Mouse (Mus musculus): ENCODE data around the gene 1700025G04Rik. TPM values are rescaled to one million over a fixed set of nuclear protein-coding genes. Genes with fewer than 3 reads are reported as not detected.

1700025G04Rik gene
- total RNA-seq, 2 experiments from 2014 or later: 71.8 to 76.8 TPM

- DNase-seq (ENCODE audit: extremely low spot score in 1 of 2, low spot score in 1 of 2): no peak
Measured at GRCm38 (mm10) chr1:151999424-151999842, 90.5 kb downstream of the 1700025G04Rik start.

- no peak for DNase-seq (ENCODE audit: extremely low spot score in 1 of 2, low spot score in 1 of 2)
Measured at GRCm38 (mm10) chr1:151998721-151999206, 91.2 kb downstream of the 1700025G04Rik start.

DNA sequence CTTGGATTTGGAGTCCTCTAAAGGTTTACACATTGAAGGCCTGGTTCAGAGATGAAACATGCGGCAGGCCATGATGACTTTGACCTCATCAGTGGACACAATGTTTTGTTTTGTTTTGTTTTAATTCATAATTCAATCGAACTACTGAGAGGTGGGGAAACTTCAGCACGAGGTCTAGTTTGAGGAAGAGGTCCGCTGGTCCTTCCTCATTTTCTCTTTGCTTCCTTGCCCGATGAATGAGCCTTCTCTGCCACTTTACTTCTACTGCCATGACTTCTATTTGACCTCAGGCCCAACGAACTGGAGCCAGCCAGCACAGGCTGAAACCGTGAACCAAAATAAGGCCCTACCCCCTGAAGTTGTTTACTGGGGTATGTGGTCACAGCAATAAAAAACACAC is 92.3 kb downstream of the 1700025G04Rik start:
- no peak for DNase-seq (ENCODE audit: extremely low spot score in 1 of 2, low spot score in 1 of 2)

- no peak for DNase-seq (ENCODE audit: extremely low spot score in 1 of 2, low spot score in 1 of 2)
Measured at GRCm38 (mm10) chr1:151995948-151996697, 93.8 kb downstream of the 1700025G04Rik start.

- no peak for DNase-seq (ENCODE audit: extremely low spot score in 1 of 2, low spot score in 1 of 2)
Measured at GRCm38 (mm10) chr1:151994271-151994670, 95.7 kb downstream of the 1700025G04Rik start.

DNA sequence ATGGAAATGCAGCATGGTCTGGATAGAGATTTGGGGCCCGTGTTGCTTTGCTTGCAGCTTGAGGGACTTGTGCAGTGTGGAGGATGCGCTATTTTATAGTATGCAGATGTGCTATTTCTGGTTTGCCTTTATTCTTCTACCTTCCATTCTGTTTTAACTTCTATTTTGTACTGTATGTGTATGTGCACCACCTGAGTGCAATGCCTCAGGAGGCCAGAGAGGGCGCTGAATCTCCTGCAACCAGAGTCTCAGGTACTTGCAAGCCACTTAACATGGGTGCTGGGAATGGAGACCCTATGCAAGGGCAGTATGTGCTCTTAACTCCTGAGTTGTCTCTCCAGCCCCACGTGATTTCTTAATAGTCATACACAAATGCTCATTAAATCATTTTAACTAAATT is 98.4 kb downstream of the 1700025G04Rik start:
- no peak for DNase-seq (ENCODE audit: extremely low spot score in 1 of 2, low spot score in 1 of 2)

- no peak for DNase-seq (ENCODE audit: extremely low spot score in 1 of 2, low spot score in 1 of 2)
Measured at GRCm38 (mm10) chr1:151990615-151991014, 99.3 kb downstream of the 1700025G04Rik start.

- DNase-seq (ENCODE audit: extremely low spot score in 1 of 2, low spot score in 1 of 2): no peak
Measured at GRCm38 (mm10) chr1:151988713-151989112, 101.2 kb downstream of the 1700025G04Rik start.

DNA sequence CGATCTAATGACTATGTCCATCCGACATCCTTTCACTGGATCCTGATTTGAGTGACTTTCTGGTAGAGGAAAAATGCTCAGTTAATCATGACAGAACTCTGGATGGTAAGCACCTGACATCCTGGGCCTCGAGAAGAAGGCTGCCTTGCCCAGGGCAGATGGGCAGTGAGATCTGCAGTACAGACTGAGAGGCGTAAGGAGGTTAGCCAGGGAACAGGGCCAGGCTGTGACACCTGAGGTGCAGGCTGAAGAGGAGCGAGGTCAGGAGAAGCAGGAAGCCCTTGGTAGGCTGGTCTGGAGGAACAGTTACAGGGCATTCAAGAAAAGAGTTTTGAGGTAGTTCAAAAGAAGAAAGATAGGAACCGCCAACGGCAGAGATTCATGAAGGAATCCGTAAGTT is 101.9 kb downstream of the 1700025G04Rik start:
- no peak for DNase-seq (ENCODE audit: extremely low spot score in 1 of 2, low spot score in 1 of 2)

DNA sequence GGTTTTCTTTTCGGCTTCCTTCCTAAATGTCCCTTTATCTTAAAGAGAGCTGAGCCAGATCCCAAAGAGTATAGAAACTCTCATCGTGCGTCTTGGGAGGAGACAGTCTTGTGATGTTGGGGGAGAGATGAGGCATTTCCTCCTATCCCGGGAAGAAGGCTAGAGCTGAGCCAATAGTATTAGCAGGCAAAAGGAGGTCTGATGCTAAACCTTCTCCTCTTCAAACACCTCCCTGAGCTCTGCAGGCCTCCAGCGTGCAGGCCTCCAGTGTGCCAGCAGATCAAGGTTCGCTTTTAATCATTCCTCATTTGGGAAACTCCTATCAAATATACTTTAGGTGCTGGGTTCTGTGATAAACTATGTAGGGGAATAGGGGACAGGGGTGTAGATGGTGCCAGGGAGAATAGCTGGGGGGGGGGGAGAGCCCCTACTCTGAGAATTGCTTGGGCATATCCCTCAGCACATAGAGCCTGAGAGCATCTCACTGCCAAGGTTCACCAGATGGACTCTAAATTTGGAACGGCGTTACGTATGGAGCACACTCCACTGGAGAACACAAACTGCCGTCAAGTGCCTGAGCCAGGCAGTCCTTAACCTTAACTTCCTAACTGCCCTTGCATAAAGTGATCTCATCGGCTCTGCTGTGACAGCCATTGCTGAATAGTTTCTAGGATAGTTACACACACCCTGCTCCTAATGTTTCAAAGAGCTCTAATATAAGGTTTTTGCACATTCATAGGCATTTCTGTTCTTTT is 103.7 kb downstream of the 1700025G04Rik start:
- no peak for DNase-seq (ENCODE audit: extremely low spot score in 1 of 2, low spot score in 1 of 2)

GRCm38 (mm10) chr1:151985056-151985455 is 104.9 kb downstream of the 1700025G04Rik start:
- no peak for DNase-seq (ENCODE audit: extremely low spot score in 1 of 2, low spot score in 1 of 2)

GRCm38 (mm10) chr1:151983991-151984390 is 105.9 kb downstream of the 1700025G04Rik start:
- no peak for DNase-seq (ENCODE audit: extremely low spot score in 1 of 2, low spot score in 1 of 2)

GRCm38 (mm10) chr1:151980498-151980897 is 109.4 kb downstream of the 1700025G04Rik start:
- no peak for DNase-seq (ENCODE audit: extremely low spot score in 1 of 2, low spot score in 1 of 2)

GRCm38 (mm10) chr1:151979803-151980456 is 110.0 kb downstream of the 1700025G04Rik start:
- no peak for DNase-seq (ENCODE audit: extremely low spot score in 1 of 2, low spot score in 1 of 2)

- DNase-seq (ENCODE audit: extremely low spot score in 1 of 2, low spot score in 1 of 2): no peak
Measured at GRCm38 (mm10) chr1:151978751-151979150, 111.2 kb downstream of the 1700025G04Rik start.

DNA sequence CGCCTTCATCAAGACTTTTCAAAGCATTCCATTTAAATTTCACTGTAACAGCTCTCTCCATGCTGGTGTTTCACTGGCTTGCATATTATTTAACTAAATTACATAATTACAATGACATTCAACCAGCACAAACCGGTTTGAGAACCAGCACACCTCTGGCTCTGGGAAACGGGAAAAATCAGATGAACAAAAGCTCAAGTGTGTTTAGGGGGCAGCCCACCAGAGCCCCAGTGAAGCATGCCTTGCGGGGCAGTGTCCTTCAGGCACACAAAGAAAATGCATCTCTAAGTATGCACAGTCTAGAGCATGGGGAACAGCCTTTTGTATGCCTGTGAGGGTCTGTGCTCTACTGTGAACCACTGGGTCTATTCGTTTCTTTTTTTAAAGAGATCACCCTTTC is 112.3 kb downstream of the 1700025G04Rik start:
- no peak for DNase-seq (ENCODE audit: extremely low spot score in 1 of 2, low spot score in 1 of 2)

DNA sequence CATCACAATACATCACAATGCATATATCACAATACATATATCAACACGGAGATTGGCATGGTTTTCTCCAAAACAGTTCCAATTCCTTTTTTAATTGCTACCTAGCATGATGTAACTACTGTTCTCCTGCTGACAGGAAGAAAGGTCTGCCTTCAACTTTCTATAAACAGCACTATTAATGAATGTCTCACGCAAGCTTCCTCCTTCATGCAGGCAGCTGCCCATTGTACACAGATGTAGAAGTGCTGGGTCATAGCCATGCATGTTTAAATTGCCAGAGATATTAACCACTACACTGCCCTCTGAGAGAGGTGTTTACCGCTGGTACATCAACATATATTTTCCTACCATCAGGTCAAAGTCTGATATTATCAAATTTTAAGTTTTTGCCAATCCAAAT is 113.1 kb downstream of the 1700025G04Rik start:
- DNase-seq (ENCODE audit: extremely low spot score in 1 of 2, low spot score in 1 of 2): no peak

GRCm38 (mm10) chr1:151975418-151976379 is 114.2 kb downstream of the 1700025G04Rik start:
- no peak for DNase-seq (ENCODE audit: extremely low spot score in 1 of 2, low spot score in 1 of 2)

DNA sequence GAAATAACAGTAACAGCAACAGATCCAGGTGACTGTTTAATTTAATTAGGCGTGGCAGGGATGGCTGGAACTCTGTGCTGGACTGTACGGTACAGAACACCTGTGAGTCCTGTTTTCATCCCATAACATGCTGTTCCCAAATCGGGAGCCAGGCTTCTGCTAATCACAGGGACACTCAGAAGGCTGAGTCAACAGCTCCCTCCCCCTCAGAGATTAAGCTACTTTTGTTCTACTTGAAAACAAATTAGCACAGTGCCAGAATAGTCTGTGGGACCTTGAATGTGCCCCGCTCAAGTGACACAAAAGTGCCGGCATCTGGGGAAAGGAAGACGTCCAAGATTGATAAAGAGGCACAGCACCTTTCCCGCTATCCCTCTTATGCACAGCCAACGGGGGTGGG is 115.0 kb downstream of the 1700025G04Rik start:
- DNase-seq (ENCODE audit: extremely low spot score in 1 of 2, low spot score in 1 of 2): no peak

DNA sequence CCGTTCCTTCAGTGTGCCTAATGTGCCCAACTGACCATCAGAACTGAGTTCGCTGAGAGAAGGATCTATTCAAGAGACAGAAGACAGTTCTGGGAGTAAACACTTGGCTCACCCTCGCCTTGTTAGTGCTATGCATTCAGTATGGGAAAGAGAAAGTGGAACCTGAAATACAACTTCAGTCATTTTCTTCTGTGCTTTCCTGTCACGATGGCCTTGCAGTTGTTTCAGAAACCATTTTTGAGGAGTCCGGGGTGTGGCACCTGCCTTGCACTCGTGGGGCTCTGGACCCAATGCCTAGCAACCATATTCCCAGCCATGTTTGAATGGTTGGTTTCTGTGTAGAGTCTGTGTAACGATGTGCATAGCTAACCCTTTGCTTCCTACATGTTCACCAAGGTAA is 115.5 kb downstream of the 1700025G04Rik start:
- no peak for DNase-seq (ENCODE audit: extremely low spot score in 1 of 2, low spot score in 1 of 2)

Measured in layer of hippocampus, postnatal 25 days (tissue).